Mouse (Mus musculus): ENCODE measurements at regions not wholly inside any gene's neighbourhood (a gene's known extent, or its start where the extent isn't known, plus 50 kb on each side); places are given as distances from the start of the nearest gene placed in this dataset.
A peak's percentile ranks its signal among the peaks of the same experiment; 100 is the strongest.

- no peaks in the 10 kb centered on the region for H3K9me3 ChIP-seq (ENCODE audit: low read length)
- no peaks in the 10 kb centered on the region for H3K27me3 ChIP-seq (ENCODE audit: insufficient read depth, low read length)
- H3K36me3 ChIP-seq (ENCODE audit: insufficient read depth, low read length): no peaks in the 10 kb centered on the region
- no peak overlapping the region for H3K4me3 ChIP-seq (ENCODE audit: low read depth, low read length)
- 39% methylated on average over 13 of the region's 13 CpGs for WGBS
- ATAC-seq (ENCODE audit: low FRiP score): no peak
- no peak for TF ChIP-seq CTCF (IDR thresholded peaks at IDR 0.05)
- no peak overlapping the region for H3K9ac ChIP-seq (replicated peaks; ENCODE audit: low read length, poor library complexity, severe bottlenecking)
- no peak overlapping the region for H3K27ac ChIP-seq (ENCODE audit: low read depth, low read length)
- H3K4me2 ChIP-seq (ENCODE audit: low read depth, low read length, poor library complexity, severe bottlenecking): no peak overlapping the region
- H3K4me1 ChIP-seq (ENCODE audit: insufficient read depth, low read length): no peaks in the 10 kb centered on the region
- DNase-seq (ENCODE audit: low spot score): peak; percentile 54
Measured at GRCm38 (mm10) chr9:60989670-60990391, 195.5 kb downstream of the Uaca start.

DNA sequence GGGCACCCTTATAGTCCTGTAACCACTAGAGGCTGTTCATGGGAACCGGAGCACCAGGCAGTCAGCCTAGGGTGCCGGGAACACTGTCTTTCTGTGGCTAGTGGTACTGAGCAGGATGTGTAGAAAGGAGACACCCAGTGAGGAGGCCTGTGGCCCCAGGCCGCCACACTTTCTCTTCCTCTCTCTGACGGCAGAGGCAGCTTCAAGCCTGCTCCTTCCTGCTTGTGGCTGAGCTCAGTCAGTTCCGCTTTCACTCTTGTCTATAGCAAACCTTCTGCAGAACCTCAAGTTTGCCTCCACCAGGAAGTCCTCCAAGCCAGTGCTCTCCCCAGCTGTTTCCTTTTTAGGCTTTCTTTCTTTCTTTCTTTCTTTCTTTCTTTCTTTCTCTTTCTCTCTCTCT is 197.2 kb downstream of the Uaca start:
- no peak for DNase-seq (ENCODE audit: low spot score)
- Histone ChIP-seq H3K4me1 (ENCODE audit: insufficient read depth, low read length) (no peaks in the 10 kb centered on the region), H3K36me3 (ENCODE audit: insufficient read depth, low read length) (no peaks in the 10 kb centered on the region), H3K4me3 (ENCODE audit: low read depth, low read length) (no peak overlapping the region), H3K27ac (ENCODE audit: low read depth, low read length) (no peak overlapping the region), H3K4me2 (ENCODE audit: low read depth, low read length, poor library complexity, severe bottlenecking) (no peak overlapping the region), H3K9me3 (ENCODE audit: low read length) (no peaks in the 10 kb centered on the region), H3K9ac (replicated peaks; ENCODE audit: low read length, poor library complexity, severe bottlenecking) (no peak overlapping the region), H3K27me3 (ENCODE audit: insufficient read depth, low read length) (no peaks in the 10 kb centered on the region)
- no peak for ATAC-seq (ENCODE audit: low FRiP score)
- WGBS: 88% methylated on average over 5 of the region's 5 CpGs
- no peak for TF ChIP-seq CTCF (IDR thresholded peaks at IDR 0.05)

- Histone ChIP-seq H3K27ac (ENCODE audit: low read depth, low read length) (no peak overlapping the region), H3K4me1 (ENCODE audit: insufficient read depth, low read length) (no peaks in the 10 kb centered on the region), H3K36me3 (ENCODE audit: insufficient read depth, low read length) (no peaks in the 10 kb centered on the region), H3K9me3 (ENCODE audit: low read length) (no peaks in the 10 kb centered on the region), H3K27me3 (ENCODE audit: insufficient read depth, low read length) (no peaks in the 10 kb centered on the region), H3K9ac (replicated peaks; ENCODE audit: low read length, poor library complexity, severe bottlenecking) (no peak overlapping the region), H3K4me3 (ENCODE audit: low read depth, low read length) (no peak overlapping the region), H3K4me2 (ENCODE audit: low read depth, low read length, poor library complexity, severe bottlenecking) (no peak overlapping the region)
- no peak for DNase-seq (ENCODE audit: low spot score)
- WGBS: 80% methylated on average over 8 of the region's 8 CpGs
- ATAC-seq (ENCODE audit: low FRiP score): no peak
- TF ChIP-seq CTCF (IDR thresholded peaks at IDR 0.05): no peak
Measured at GRCm38 (mm10) chr9:60993661-60994060, 199.3 kb downstream of the Uaca start.

GRCm38 (mm10) chr9:60995096-60995495 is 200.8 kb downstream of the Uaca start:
- H3K36me3 ChIP-seq (ENCODE audit: insufficient read depth, low read length): no peaks in the 10 kb centered on the region
- H3K27ac ChIP-seq (ENCODE audit: low read depth, low read length): no peak overlapping the region
- no peak overlapping the region for H3K4me3 ChIP-seq (ENCODE audit: low read depth, low read length)
- H3K9ac ChIP-seq (replicated peaks; ENCODE audit: low read length, poor library complexity, severe bottlenecking): no peak overlapping the region
- no peaks in the 10 kb centered on the region for H3K27me3 ChIP-seq (ENCODE audit: insufficient read depth, low read length)
- no peaks in the 10 kb centered on the region for H3K4me1 ChIP-seq (ENCODE audit: insufficient read depth, low read length)
- 85% methylated on average over 6 of the region's 6 CpGs for WGBS
- DNase-seq (ENCODE audit: low spot score): no peak
- no peaks in the 10 kb centered on the region for H3K9me3 ChIP-seq (ENCODE audit: low read length)
- H3K4me2 ChIP-seq (ENCODE audit: low read depth, low read length, poor library complexity, severe bottlenecking): no peak overlapping the region
- no peak for TF ChIP-seq CTCF (IDR thresholded peaks at IDR 0.05)
- ATAC-seq (ENCODE audit: low FRiP score): no peak

GRCm38 (mm10) chr9:60998086-60998785 is 203.9 kb downstream of the Uaca start:
- H3K4me3 ChIP-seq (ENCODE audit: low read depth, low read length): no peak overlapping the region
- DNase-seq (ENCODE audit: low spot score) (peak; percentile 62), ATAC-seq (ENCODE audit: low FRiP score) (no peak)
- no peak overlapping the region for H3K9ac ChIP-seq (replicated peaks; ENCODE audit: low read length, poor library complexity, severe bottlenecking)
- no peak overlapping the region for H3K4me2 ChIP-seq (ENCODE audit: low read depth, low read length, poor library complexity, severe bottlenecking)
- WGBS: 76% methylated on average over 3 of the region's 3 CpGs
- no peaks in the 10 kb centered on the region for H3K27me3 ChIP-seq (ENCODE audit: insufficient read depth, low read length)
- TF ChIP-seq CTCF (IDR thresholded peaks at IDR 0.05): peak; percentile 68
- no peaks in the 10 kb centered on the region; the same call in 1 of the 2 replicates for H3K4me1 ChIP-seq (ENCODE audit: insufficient read depth, low read length)
- no peak overlapping the region for H3K27ac ChIP-seq (ENCODE audit: low read depth, low read length)
- no peaks in the 10 kb centered on the region for H3K9me3 ChIP-seq (ENCODE audit: low read length)
- no peaks in the 10 kb centered on the region for H3K36me3 ChIP-seq (ENCODE audit: insufficient read depth, low read length)

GRCm38 (mm10) chr9:60999001-60999529 is 204.7 kb downstream of the Uaca start:
- H3K4me1 ChIP-seq (ENCODE audit: insufficient read depth, low read length): no peaks in the 10 kb centered on the region; the same call in 1 of the 2 replicates
- H3K9me3 ChIP-seq (ENCODE audit: low read length): no peaks in the 10 kb centered on the region
- WGBS: 61% methylated on average over 6 of the region's 6 CpGs
- TF ChIP-seq CTCF (IDR thresholded peaks at IDR 0.05): peak; percentile 52
- DNase-seq (ENCODE audit: low spot score): no peak
- H3K4me3 ChIP-seq (ENCODE audit: low read depth, low read length): no peak overlapping the region
- no peak overlapping the region for H3K4me2 ChIP-seq (ENCODE audit: low read depth, low read length, poor library complexity, severe bottlenecking)
- no peak overlapping the region for H3K27ac ChIP-seq (ENCODE audit: low read depth, low read length)
- ATAC-seq (ENCODE audit: low FRiP score): no peak
- no peaks in the 10 kb centered on the region for H3K36me3 ChIP-seq (ENCODE audit: insufficient read depth, low read length)
- H3K9ac ChIP-seq (replicated peaks; ENCODE audit: low read length, poor library complexity, severe bottlenecking): no peak overlapping the region
- H3K27me3 ChIP-seq (ENCODE audit: insufficient read depth, low read length): no peaks in the 10 kb centered on the region
